28 mouse cellular contexts compared by ENCODE assay signal in the genomic region with DNA sequence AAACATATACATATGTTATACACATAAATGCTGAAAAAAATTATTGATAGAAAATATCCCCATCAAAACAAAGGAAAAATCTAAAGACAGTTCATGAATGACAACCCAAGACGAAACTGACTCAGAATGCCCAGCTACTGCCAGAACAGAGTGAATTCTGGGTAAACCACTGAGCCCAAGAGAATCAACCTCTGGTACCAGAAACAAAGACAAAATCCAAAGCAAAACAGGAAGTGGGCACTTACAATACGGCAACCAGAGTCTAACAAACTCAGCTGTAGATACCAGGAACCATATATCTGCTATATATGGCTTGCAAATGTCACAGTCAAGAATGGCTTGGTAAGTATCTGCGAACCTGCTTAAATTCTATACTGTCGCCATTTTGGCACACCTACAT. TPM values are rescaled to one million over a fixed set of nuclear protein-coding genes. Genes with fewer than 3 reads are reported as not detected.
DNase-seq lines count a peak whose midpoint lies in the region; ATAC-seq lines count a peak whose summit lies in the region.
"Had no signal": no experiment of that assay in that cellular context is flagged by ENCODE, and none has a peak within 500 bp of the region (broad histone marks: within the 10 kb centered on the region; RNA-seq: fewer than 3 reads in every experiment).

No protein-coding gene starts in this region.

- ATAC-seq in activated CD4-positive, CD25-positive, alpha-beta regulatory T cell, adult 4 months, result peak; percentile 69
- ATAC-seq in neutrophil, adult 5-6 weeks (ENCODE audit: extremely low read depth, insufficient number of reproducible peaks, low FRiP score, poor library complexity, severe bottlenecking), result peak; percentile 87
- ATAC-seq: forebrain, embryonic 15.5 days; intestine, embryonic 15.5 days; liver, postnatal 0 days; midbrain, embryonic 13.5 days had no signal

- intact Hi-C loops in heart, postnatal 10 days (cut with DNase I), result no loop called here

- DNase-seq in heart, adult 11 months, result peak; percentile 6
- no peak for DNase-seq in heart, postnatal 10 days
- DNase-seq in B cell, adult 2 months, result peak; percentile 45 to 61
- DNase-seq in layer of hippocampus, postnatal 36 days, result no peak
- no peak for DNase-seq in frontal cortex, postnatal 10 days (ENCODE audit: low spot score in 2 of 2)
- DNase-seq in testis, postnatal 14 days (ENCODE audit: low spot score), result no peak
- DNase-seq: adrenal gland, adult 2 months; cerebellum, adult 11 months; cerebellum, postnatal 25 days; heart, adult 18-20 months; liver; liver, postnatal 0 days; retina, postnatal 1 day had no signal

RNA-seq across cellular contexts. Expression of a gene that starts 5.6 kb away (rescaled TPM):
- total RNA-seq in heart, postnatal 10 days (2021), result 1 to 10 TPM in 1 of 2 experiments, under 1 TPM in 1; 0.72 to 1.2 TPM
- not detected for polyA plus RNA-seq in activated CD4-positive, CD25-positive, alpha-beta regulatory T cell, adult 4 months (2017; shearing (Covaris generic))
- total RNA-seq in neutrophil, adult 5-6 weeks (2017), result 0.49 TPM in 1 of 2 replicates, not detected in the other
- total RNA-seq in layer of hippocampus, postnatal 36 days (2021), result 1 to 10 TPM; 3.3 to 5.0 TPM
- polyA plus RNA-seq: G1E; macrophage; small intestine, adult 2 months had no signal

RNA-seq across cellular contexts. Expression of a gene that starts 8.2 kb away (rescaled TPM):
- total RNA-seq in heart, postnatal 10 days (2021), result 1 to 10 TPM; 7.0 to 7.7 TPM
- polyA plus RNA-seq in activated CD4-positive, CD25-positive, alpha-beta regulatory T cell, adult 4 months (2017; shearing (Covaris generic)), result 1 to 10 TPM in 1 of 2 experiments, under 1 TPM in 1; 0.79 to 3.2 TPM
- total RNA-seq in neutrophil, adult 5-6 weeks (2017), result 3.3 and 3.8 TPM in 2 replicates
- total RNA-seq in layer of hippocampus, postnatal 36 days (2021), result 10 to 100 TPM; 51.4 to 52.3 TPM
- polyA plus RNA-seq: G1E had no signal

RNA-seq across cellular contexts. Expression of a gene that starts 14.8 kb away (rescaled TPM):
- total RNA-seq in heart, postnatal 10 days (2021), result not detected
- polyA plus RNA-seq in activated CD4-positive, CD25-positive, alpha-beta regulatory T cell, adult 4 months (2017; shearing (Covaris generic)), result not detected
- total RNA-seq in neutrophil, adult 5-6 weeks (2017), result 0.23 and 0.49 TPM in 2 replicates
- not detected for total RNA-seq in layer of hippocampus, postnatal 36 days (2021)
- total RNA-seq: adrenal gland, adult 2 months; gastrocnemius, adult 18-20 months; layer of hippocampus, adult 18-20 months; left cerebral cortex, postnatal 36 days had no signal
- polyA plus RNA-seq: adrenal gland, adult 2 months; embryonic facial prominence, embryonic 12.5 days; forebrain, embryonic 15.5 days; hindbrain, embryonic 11.5 days; intestine, embryonic 15.5 days; kidney, postnatal 0 days; liver, postnatal 0 days; macrophage; stomach, postnatal 0 days had no signal

RNA-seq across cellular contexts. Expression of a gene that starts 51.7 kb away (rescaled TPM):
- 1 to 10 TPM; 1.1 to 2.3 TPM for total RNA-seq in heart, postnatal 10 days (2021)
- polyA plus RNA-seq in activated CD4-positive, CD25-positive, alpha-beta regulatory T cell, adult 4 months (2017; shearing (Covaris generic)), result not detected
- not detected in 2 replicates for total RNA-seq in neutrophil, adult 5-6 weeks (2017)
- 1 to 10 TPM; 6.7 to 7.0 TPM for total RNA-seq in layer of hippocampus, postnatal 36 days (2021)
- polyA plus RNA-seq: G1E; macrophage; small intestine, adult 2 months had no signal

Comparison
In these comparisons a context has a peak if more than half of its experiments do, and no peak if none do; other contexts are left out.
1. DNase-seq: peak in heart, adult 11 months (single experiment) and B cell, adult 2 months (2 of 2); none in heart, postnatal 10 days (0 of 2), layer of hippocampus, postnatal 36 days (0 of 2), frontal cortex, postnatal 10 days (0 of 2) and testis, postnatal 14 days (single experiment).
2. RNA of a gene that starts 8.2 kb away (total RNA-seq): 51.4 to 52.3 TPM in layer of hippocampus, postnatal 36 days; 7.0 to 7.7 TPM in heart, postnatal 10 days and 3.3 to 3.8 TPM in neutrophil, adult 5-6 weeks; every median in the first group is over 4 times any median in the second.